8 mouse cellular contexts compared by ENCODE assay signal in genomic region chr17:56717363-56718058, GRCm38 (mm10). TPM values are rescaled to one million over a fixed set of nuclear protein-coding genes. Genes with fewer than 3 reads are reported as not detected.
DNase-seq lines count a peak whose midpoint lies in the region; ATAC-seq lines count a peak whose summit lies in the region.

Gene Ndufa11 (plus strand): TSS chr17:56717767.
Gene Vmac (minus strand): TSS chr17:56718022.

- peak; percentile 98 for DNase-seq in CD4-positive, CD25-positive, alpha-beta regulatory T cell, adult 2 months (ENCODE audit: low read depth, low spot score)
- DNase-seq in fat pad, adult 2 months (ENCODE audit: extremely low read depth, low read depth, low spot score): peak; percentile 63
- peak; percentile 99 for DNase-seq in kidney, postnatal 10 days
- peak; percentile 92 to 93 for DNase-seq in natural killer cell, adult 2 months (ENCODE audit: low spot score in 2 of 2)

- peak within 1 kb of the TSS; percentile 87 for H3K4me2 ChIP-seq in heart, embryonic 13.5 days
- H3K4me2 ChIP-seq in liver, embryonic 12.5 days: peak within 1 kb of the TSS; percentile 96
- peak within 1 kb of the TSS; percentile 74 for H3K4me2 ChIP-seq in stomach, embryonic 15.5 days

- H3K9ac ChIP-seq in heart, embryonic 13.5 days: peak within 1 kb of the TSS; percentile 92
- peak within 1 kb of the TSS; percentile 79 for H3K9ac ChIP-seq in liver, embryonic 12.5 days
- H3K9ac ChIP-seq in stomach, embryonic 15.5 days: peak within 1 kb of the TSS; percentile 83

- peak within 1 kb of the TSS; percentile 90 for H3K27ac ChIP-seq in brown adipose tissue, adult 24 weeks (replicated peaks; ENCODE audit: low read depth, low read length)
- peak within 1 kb of the TSS; percentile 81 for H3K27ac ChIP-seq in heart, embryonic 13.5 days (replicated peaks)
- peak within 1 kb of the TSS; percentile 78 for H3K27ac ChIP-seq in liver, embryonic 12.5 days
- H3K27ac ChIP-seq in stomach, embryonic 15.5 days: peak within 1 kb of the TSS; percentile 86

- WGBS in heart, embryonic 13.5 days: under 1% methylated on average over 59 of the region's 59 CpGs
- under 1% methylated on average over 59 of the region's 59 CpGs for WGBS in liver, embryonic 12.5 days (ENCODE audit: insufficient replicate concordance)
- under 1% methylated on average over 59 of the region's 59 CpGs for WGBS in stomach, embryonic 15.5 days

- H3K36me3 ChIP-seq in heart, embryonic 13.5 days: peaks cover 30% of the 10 kb centered on the region
- H3K36me3 ChIP-seq in liver, embryonic 12.5 days: peaks cover 35% of the 10 kb centered on the region
- peaks cover 18% of the 10 kb centered on the region for H3K36me3 ChIP-seq in stomach, embryonic 15.5 days

- H3K27me3 ChIP-seq in heart, embryonic 13.5 days (replicated peaks): no peaks in the 10 kb centered on the region
- no peaks in the 10 kb centered on the region for H3K27me3 ChIP-seq in liver, embryonic 12.5 days (replicated peaks)
- H3K27me3 ChIP-seq in stomach, embryonic 15.5 days (replicated peaks): no peaks in the 10 kb centered on the region

- peaks cover 6% of the 10 kb centered on the region; the same call in 1 of the 2 replicates for H3K4me1 ChIP-seq in brown adipose tissue, adult 24 weeks (ENCODE audit: control insufficient read depth, insufficient read depth, insufficient read length, low read length)
- peaks cover 45% of the 10 kb centered on the region for H3K4me1 ChIP-seq in heart, embryonic 13.5 days
- peaks cover 32% of the 10 kb centered on the region for H3K4me1 ChIP-seq in liver, embryonic 12.5 days
- peaks cover 25% of the 10 kb centered on the region for H3K4me1 ChIP-seq in stomach, embryonic 15.5 days

- H3K9me3 ChIP-seq in heart, embryonic 13.5 days: no peaks in the 10 kb centered on the region
- no peaks in the 10 kb centered on the region for H3K9me3 ChIP-seq in liver, embryonic 12.5 days (replicated peaks)
- no peaks in the 10 kb centered on the region for H3K9me3 ChIP-seq in stomach, embryonic 15.5 days

- H3K4me3 ChIP-seq in brown adipose tissue, adult 24 weeks (ENCODE audit: insufficient read depth, low read depth, low read length): peak within 1 kb of the TSS; percentile 80
- H3K4me3 ChIP-seq in heart, embryonic 13.5 days: peak within 1 kb of the TSS; percentile 71
- H3K4me3 ChIP-seq in liver, embryonic 12.5 days: peak within 1 kb of the TSS; percentile 73
- H3K4me3 ChIP-seq in stomach, embryonic 15.5 days (replicated peaks): peak within 1 kb of the TSS; percentile 81

- ATAC-seq in heart, embryonic 13.5 days (ENCODE audit: extremely low read depth, insufficient number of reproducible peaks, low FRiP score, low TSS enrichment): peak; percentile 63
- ATAC-seq in liver, embryonic 12.5 days: peak; percentile 72
- ATAC-seq in stomach, embryonic 15.5 days (ENCODE audit: insufficient read depth, low FRiP score, low read depth): peak; percentile 78

RNA-seq across cellular contexts. Expression of gene Ndufa11, which starts in this region (rescaled TPM):
- polyA plus RNA-seq in brown adipose tissue, adult 24 weeks (2012; ENCODE audit: insufficient read depth, insufficient read length, missing spikeins): 597 and 872 TPM in 2 replicates
- polyA plus RNA-seq in heart, embryonic 13.5 days (2015; fragmentation: Nextera tagmentation; extraction: Ambion mirVana): 783 and 886 TPM in 2 replicates
- 265 and 282 TPM in 2 replicates for polyA plus RNA-seq in liver, embryonic 12.5 days (2016; fragmentation: Nextera tagmentation; extraction: Ambion mirVana)
- 437 and 463 TPM in 2 replicates for polyA plus RNA-seq in stomach, embryonic 15.5 days (2015; fragmentation: Nextera tagmentation; extraction: Ambion mirVana)

RNA-seq across cellular contexts. Expression of gene Vmac, which starts in this region (rescaled TPM):
- 9.9 and 13.8 TPM in 2 replicates for polyA plus RNA-seq in brown adipose tissue, adult 24 weeks (2012; ENCODE audit: insufficient read depth, insufficient read length, missing spikeins)
- 12.7 and 13.3 TPM in 2 replicates for polyA plus RNA-seq in heart, embryonic 13.5 days (2015; fragmentation: Nextera tagmentation; extraction: Ambion mirVana)
- polyA plus RNA-seq in liver, embryonic 12.5 days (2016; fragmentation: Nextera tagmentation; extraction: Ambion mirVana): 3.8 and 4.0 TPM in 2 replicates
- 16.9 and 21.5 TPM in 2 replicates for polyA plus RNA-seq in stomach, embryonic 15.5 days (2015; fragmentation: Nextera tagmentation; extraction: Ambion mirVana)

Comparison
In these comparisons a context has a peak if more than half of its experiments do, and no peak if none do; other contexts are left out.
1. Peak in every context shown above with its lines: DNase-seq, ATAC-seq, H3K4me3 ChIP-seq and H3K27ac ChIP-seq.